Mouse (Mus musculus): ENCODE data around the gene Zfp358.
A peak's percentile ranks its signal among the peaks of the same experiment; 100 is the strongest.

The Zfp358 gene

GRCm38 (mm10) chr8:3500235-3501090 lies 7.5 kb downstream of the Zfp358 start, which contains the start of gene Mcoln1:
Gene Mcoln1 (plus strand): TSS chr8:3500457.
- DNase-seq, result peak; percentile 98

- no peak for DNase-seq
Measured at GRCm38 (mm10) chr8:3502217-3502616, 9.3 kb downstream of the Zfp358 start.

- no peak for DNase-seq
Measured at GRCm38 (mm10) chr8:3507979-3508754, 15.2 kb downstream of the Zfp358 start.

- no peak for DNase-seq
Measured at GRCm38 (mm10) chr8:3514681-3515247, 21.8 kb downstream of the Zfp358 start.

- DNase-seq, result peak; percentile 87
Measured at GRCm38 (mm10) chr8:3515260-3515671, 22.3 kb downstream of the Zfp358 start, which contains the start of gene Pnpla6. Gene Pnpla6 (plus strand): TSS chr8:3515384.

- DNase-seq, result no peak
Measured at GRCm38 (mm10) chr8:3515771-3516417, 23.0 kb downstream of the Zfp358 start.

GRCm38 (mm10) chr8:3516450-3517116 lies 23.6 kb downstream of the Zfp358 start:
- DNase-seq, result peak; percentile 92

GRCm38 (mm10) chr8:3517117-3517495 lies 24.2 kb downstream of the Zfp358 start:
- DNase-seq, result no peak

GRCm38 (mm10) chr8:3522007-3522697 lies 29.2 kb downstream of the Zfp358 start:
- DNase-seq, result no peak

- DNase-seq, result no peak
Measured at GRCm38 (mm10) chr8:3530816-3531215, 37.9 kb downstream of the Zfp358 start.

GRCm38 (mm10) chr8:3531936-3532335 lies 39.0 kb downstream of the Zfp358 start:
- no peak for DNase-seq

GRCm38 (mm10) chr8:3536053-3536841 lies 43.3 kb downstream of the Zfp358 start:
- DNase-seq, result peak; percentile 19

- DNase-seq, result no peak
Measured at GRCm38 (mm10) chr8:3536940-3537339, 44.0 kb downstream of the Zfp358 start.

- no peak for DNase-seq
Measured at GRCm38 (mm10) chr8:3537666-3538065, 44.7 kb downstream of the Zfp358 start.

- no peak for DNase-seq
Measured at GRCm38 (mm10) chr8:3539146-3539545, 46.2 kb downstream of the Zfp358 start.

GRCm38 (mm10) chr8:3540076-3540475 lies 47.1 kb downstream of the Zfp358 start:
- no peak for DNase-seq

GRCm38 (mm10) chr8:3546511-3546910 lies 53.6 kb downstream of the Zfp358 start:
- no peak for DNase-seq

Data from thymus, postnatal 25 days (tissue).